Mouse (Mus musculus): ENCODE results near the gene Mcf2. TPM values are rescaled to one million over a fixed set of nuclear protein-coding genes. Genes with fewer than 3 reads are reported as not detected.

The Mcf2 gene
- polyA plus RNA-seq (2014; fragmentation: Nextera tagmentation; extraction: Ambion mirVana) = 2.7 and 3.6 TPM in 2 replicates

DNA sequence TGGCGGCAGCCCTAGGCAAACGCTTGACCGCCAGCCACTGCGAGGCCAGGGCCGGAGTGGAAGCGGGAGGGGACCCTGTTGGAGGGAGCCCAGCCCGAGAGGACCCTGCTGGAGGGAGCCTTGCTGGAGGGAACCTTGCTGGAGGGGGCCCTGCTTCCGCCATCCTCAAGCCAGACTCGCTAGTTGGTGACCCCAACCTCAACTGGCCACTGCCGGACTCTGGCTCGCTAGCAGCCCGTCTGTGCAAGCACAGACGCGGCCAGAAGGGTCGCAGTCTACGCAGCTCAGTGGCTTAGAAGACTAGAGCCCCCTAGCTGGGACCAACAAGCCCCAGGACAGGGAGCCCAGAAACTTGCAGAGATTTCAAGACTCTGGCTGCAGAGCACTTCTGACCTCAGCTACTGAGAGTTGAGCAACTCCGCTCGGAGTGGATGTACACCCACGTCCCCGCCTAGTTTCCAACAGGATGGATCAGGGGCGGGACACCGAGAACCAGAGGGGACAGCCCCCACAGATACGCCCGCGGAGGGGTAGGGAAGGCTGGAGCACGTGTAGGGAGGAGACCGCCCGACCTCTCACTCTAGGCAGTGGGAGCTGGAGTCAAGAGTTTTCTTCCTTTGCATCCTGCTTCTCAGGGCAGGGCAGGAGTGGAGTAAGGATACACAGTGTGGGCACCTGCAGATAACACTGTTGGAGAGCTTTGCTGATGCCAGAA lies at the start of gene Mcf2:
Gene Mcf2, minus strand, starts transcription at position 346 of the 715 bp plus-strand sequence.
- H3K4me3 ChIP-seq (ENCODE audit: low read depth, low read length) = peak within 1 kb of the TSS; percentile 34
- no peaks in the 10 kb centered on the region for H3K36me3 ChIP-seq (ENCODE audit: control insufficient read depth, insufficient read depth, low read length)
- H3K9me3 ChIP-seq (ENCODE audit: control insufficient read depth, low read length) = no peaks in the 10 kb centered on the region
- WGBS = 19% methylated on average over 28 of the region's 28 CpGs
- peak; percentile 84 for ATAC-seq (ENCODE audit: low read depth)
- H3K9ac ChIP-seq (replicated peaks; ENCODE audit: low read depth, low read length) = no peak within 1 kb of the TSS
- peak within 1 kb of the TSS; percentile 74 for H3K4me2 ChIP-seq (ENCODE audit: low read depth, low read length)
- H3K27ac ChIP-seq (ENCODE audit: low read depth, low read length) = no peak within 1 kb of the TSS
- no peaks in the 10 kb centered on the region for H3K27me3 ChIP-seq (ENCODE audit: control insufficient read depth, insufficient read depth, low read length)
- H3K4me1 ChIP-seq (ENCODE audit: control insufficient read depth, insufficient read depth, low read length) = no peaks in the 10 kb centered on the region

DNA sequence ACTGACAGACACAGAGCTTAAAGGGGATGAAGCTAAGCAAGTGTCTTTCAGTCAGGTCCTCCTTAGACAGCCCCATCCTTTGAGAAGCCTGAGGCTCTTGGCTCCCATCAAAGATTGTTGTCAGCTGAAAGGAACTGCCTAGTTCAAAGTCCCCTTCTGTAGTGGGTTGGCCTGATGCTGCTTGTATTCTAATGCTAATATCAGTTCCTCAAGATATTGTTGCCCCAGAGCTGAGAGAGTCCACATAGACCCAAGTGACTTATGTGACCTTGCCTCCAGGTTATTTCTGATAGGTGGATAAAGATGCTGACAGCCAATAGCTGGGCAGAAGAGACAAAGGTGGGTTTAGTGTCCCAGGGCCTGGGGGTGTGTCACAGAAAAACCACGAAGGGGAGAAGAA lies 8.8 kb upstream of the Mcf2 start:
- Histone ChIP-seq H3K9ac (replicated peaks; ENCODE audit: low read depth, low read length) (no peak overlapping the region), H3K27ac (ENCODE audit: low read depth, low read length) (no peak overlapping the region), H3K4me1 (ENCODE audit: control insufficient read depth, insufficient read depth, low read length) (no peaks in the 10 kb centered on the region), H3K9me3 (ENCODE audit: control insufficient read depth, low read length) (no peaks in the 10 kb centered on the region), H3K4me2 (ENCODE audit: low read depth, low read length) (no peak overlapping the region), H3K4me3 (ENCODE audit: low read depth, low read length) (no peak overlapping the region), H3K27me3 (ENCODE audit: control insufficient read depth, insufficient read depth, low read length) (no peaks in the 10 kb centered on the region), H3K36me3 (ENCODE audit: control insufficient read depth, insufficient read depth, low read length) (no peaks in the 10 kb centered on the region)
- 29% methylated on average over 1 of the region's 1 CpGs for WGBS
- ATAC-seq (ENCODE audit: low read depth) = no peak

DNA sequence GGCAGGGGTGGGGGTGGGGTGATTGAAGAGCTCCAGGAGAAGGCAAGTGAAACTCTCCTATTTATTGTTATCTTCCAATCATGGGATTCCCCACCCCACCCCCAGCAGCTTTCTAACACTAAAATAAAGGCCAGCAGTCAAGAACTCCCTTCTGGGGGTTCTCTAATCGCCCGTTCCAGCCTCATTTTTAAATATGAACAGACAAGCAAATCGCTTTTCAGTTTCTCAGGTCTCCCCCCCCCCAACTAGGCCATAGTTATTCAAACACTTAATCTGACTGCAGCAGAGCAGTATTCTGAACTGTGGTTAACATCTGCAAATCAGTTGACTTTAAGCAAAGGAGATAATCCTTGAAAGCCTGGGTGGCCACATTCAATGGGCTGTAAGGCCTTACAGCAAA lies 3.7 kb upstream of the Mcf2 start:
- no peak overlapping the region for H3K4me2 ChIP-seq (ENCODE audit: low read depth, low read length)
- no peak overlapping the region for H3K9ac ChIP-seq (replicated peaks; ENCODE audit: low read depth, low read length)
- no peaks in the 10 kb centered on the region for H3K36me3 ChIP-seq (ENCODE audit: control insufficient read depth, insufficient read depth, low read length)
- WGBS = 65% methylated on average over 3 of the region's 3 CpGs
- no peaks in the 10 kb centered on the region for H3K4me1 ChIP-seq (ENCODE audit: control insufficient read depth, insufficient read depth, low read length)
- no peak overlapping the region for H3K27ac ChIP-seq (ENCODE audit: low read depth, low read length)
- H3K9me3 ChIP-seq (ENCODE audit: control insufficient read depth, low read length) = no peaks in the 10 kb centered on the region
- no peak for ATAC-seq (ENCODE audit: low read depth)
- H3K27me3 ChIP-seq (ENCODE audit: control insufficient read depth, insufficient read depth, low read length) = no peaks in the 10 kb centered on the region
- H3K4me3 ChIP-seq (ENCODE audit: low read depth, low read length) = no peak overlapping the region

GRCm38 (mm10) chrX:60178025-60178743 lies 705 bp downstream of the Mcf2 start:
- Histone ChIP-seq H3K4me3 (ENCODE audit: low read depth, low read length) (peak overlapping the region; percentile 34), H3K36me3 (ENCODE audit: control insufficient read depth, insufficient read depth, low read length) (no peaks in the 10 kb centered on the region), H3K4me2 (ENCODE audit: low read depth, low read length) (peak overlapping the region; percentile 74), H3K4me1 (ENCODE audit: control insufficient read depth, insufficient read depth, low read length) (no peaks in the 10 kb centered on the region), H3K27me3 (ENCODE audit: control insufficient read depth, insufficient read depth, low read length) (no peaks in the 10 kb centered on the region), H3K9ac (replicated peaks; ENCODE audit: low read depth, low read length) (no peak overlapping the region), H3K27ac (ENCODE audit: low read depth, low read length) (no peak overlapping the region), H3K9me3 (ENCODE audit: control insufficient read depth, low read length) (no peaks in the 10 kb centered on the region)
- peak; percentile 69 for ATAC-seq (ENCODE audit: low read depth)
- 13% methylated on average over 19 of the region's 19 CpGs for WGBS

DNA sequence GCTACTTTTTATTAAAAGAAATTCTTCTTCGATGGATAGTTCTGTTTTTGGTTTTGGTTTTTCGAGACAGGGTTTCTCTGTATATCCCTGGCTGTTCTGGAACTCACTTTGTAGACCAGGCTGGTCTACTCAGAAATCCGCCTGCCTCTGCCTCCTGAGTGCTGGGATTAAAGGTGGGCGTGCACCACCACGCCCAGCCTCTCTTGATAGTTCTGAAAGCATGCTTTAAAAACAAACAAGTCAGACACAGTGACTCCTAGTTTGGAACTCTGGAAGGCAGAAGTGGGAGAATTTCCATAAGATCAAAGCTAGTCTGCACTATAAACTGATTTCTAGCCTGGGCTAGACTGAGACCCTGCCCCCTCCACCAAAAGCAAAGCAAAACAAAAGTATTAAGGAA lies 8.8 kb downstream of the Mcf2 start:
- 95% methylated on average over 5 of the region's 5 CpGs for WGBS

DNA sequence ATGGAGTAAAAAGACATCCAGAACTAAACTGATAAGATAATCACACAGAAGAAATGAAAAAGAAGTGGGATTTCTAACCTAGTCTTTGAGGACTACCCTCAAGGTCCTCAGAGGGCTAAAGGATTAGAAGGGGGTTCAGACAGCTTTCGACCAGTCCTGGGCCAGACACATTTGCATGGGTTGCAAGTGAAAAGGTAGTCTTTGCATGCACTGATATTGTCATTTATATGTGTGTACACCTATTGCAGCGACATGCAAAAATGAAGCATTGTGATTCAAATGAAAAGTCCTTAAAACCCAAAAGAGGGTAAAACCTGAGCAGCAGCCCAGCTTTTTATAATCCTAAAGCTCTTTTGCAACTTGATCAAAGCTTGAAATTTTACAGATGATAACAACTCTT lies 9.4 kb downstream of the Mcf2 start:
- no peak overlapping the region for H3K4me3 ChIP-seq (ENCODE audit: low read depth, low read length)
- 74% methylated on average over 2 of the region's 2 CpGs for WGBS
- H3K9ac ChIP-seq (replicated peaks; ENCODE audit: low read depth, low read length) = no peak overlapping the region
- H3K4me2 ChIP-seq (ENCODE audit: low read depth, low read length) = no peak overlapping the region
- H3K36me3 ChIP-seq (ENCODE audit: control insufficient read depth, insufficient read depth, low read length) = no peaks in the 10 kb centered on the region
- H3K27ac ChIP-seq (ENCODE audit: low read depth, low read length) = no peak overlapping the region
- H3K27me3 ChIP-seq (ENCODE audit: control insufficient read depth, insufficient read depth, low read length) = no peaks in the 10 kb centered on the region
- H3K4me1 ChIP-seq (ENCODE audit: control insufficient read depth, insufficient read depth, low read length) = no peaks in the 10 kb centered on the region
- H3K9me3 ChIP-seq (ENCODE audit: control insufficient read depth, low read length) = no peaks in the 10 kb centered on the region
- no peak for ATAC-seq (ENCODE audit: low read depth)

More for the DNA sequence above, 8.8 kb downstream of the Mcf2 start:
- H3K27me3 ChIP-seq (ENCODE audit: control insufficient read depth, insufficient read depth, low read length) = no peaks in the 10 kb centered on the region
- H3K9ac ChIP-seq (replicated peaks; ENCODE audit: low read depth, low read length) = no peak overlapping the region
- H3K9me3 ChIP-seq (ENCODE audit: control insufficient read depth, low read length) = no peaks in the 10 kb centered on the region
- no peak overlapping the region for H3K27ac ChIP-seq (ENCODE audit: low read depth, low read length)
- ATAC-seq (ENCODE audit: low read depth) = no peak
- H3K4me3 ChIP-seq (ENCODE audit: low read depth, low read length) = no peak overlapping the region
- no peak overlapping the region for H3K4me2 ChIP-seq (ENCODE audit: low read depth, low read length)
- H3K36me3 ChIP-seq (ENCODE audit: control insufficient read depth, insufficient read depth, low read length) = no peaks in the 10 kb centered on the region
- H3K4me1 ChIP-seq (ENCODE audit: control insufficient read depth, insufficient read depth, low read length) = no peaks in the 10 kb centered on the region

DNA sequence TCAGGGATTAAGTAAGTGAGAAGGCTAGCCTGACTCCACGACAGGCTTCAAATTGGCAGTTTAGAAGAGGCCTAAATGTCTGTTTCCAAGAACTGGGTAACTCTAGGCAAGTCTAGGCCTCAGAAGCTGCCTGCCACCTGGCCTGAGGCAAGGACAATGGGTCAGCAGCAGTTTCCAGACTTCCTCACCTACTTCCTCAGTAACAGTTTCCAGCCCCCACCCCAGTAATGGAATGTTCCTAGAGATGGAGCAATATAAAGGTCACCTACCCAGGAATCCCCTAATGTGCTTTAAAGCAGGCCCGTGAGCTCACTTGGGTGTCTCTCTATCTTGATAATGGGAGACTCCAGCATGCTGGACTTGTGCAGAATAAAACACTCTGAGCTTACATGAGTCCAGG lies 10.1 kb downstream of the Mcf2 start:
- Histone ChIP-seq H3K4me1 (ENCODE audit: control insufficient read depth, insufficient read depth, low read length) (no peaks in the 10 kb centered on the region), H3K36me3 (ENCODE audit: control insufficient read depth, insufficient read depth, low read length) (no peaks in the 10 kb centered on the region), H3K27me3 (ENCODE audit: control insufficient read depth, insufficient read depth, low read length) (no peaks in the 10 kb centered on the region), H3K4me3 (ENCODE audit: low read depth, low read length) (no peak overlapping the region), H3K9me3 (ENCODE audit: control insufficient read depth, low read length) (no peaks in the 10 kb centered on the region), H3K4me2 (ENCODE audit: low read depth, low read length) (no peak overlapping the region), H3K27ac (ENCODE audit: low read depth, low read length) (no peak overlapping the region), H3K9ac (replicated peaks; ENCODE audit: low read depth, low read length) (no peak overlapping the region)
- ATAC-seq (ENCODE audit: low read depth) = no peak
- WGBS = 75% methylated on average over 2 of the region's 2 CpGs

GRCm38 (mm10) chrX:60147268-60147974 lies 31.5 kb downstream of the Mcf2 start:
- Histone ChIP-seq H3K4me3 (ENCODE audit: low read depth, low read length) (peak overlapping the region; percentile 29), H3K9ac (replicated peaks; ENCODE audit: low read depth, low read length) (0 out of 2 replicates have a peak overlapping the region, but pooled peaks have one; percentile 44), H3K36me3 (ENCODE audit: control insufficient read depth, insufficient read depth, low read length) (no peaks in the 10 kb centered on the region), H3K4me1 (ENCODE audit: control insufficient read depth, insufficient read depth, low read length) (no peaks in the 10 kb centered on the region), H3K27me3 (ENCODE audit: control insufficient read depth, insufficient read depth, low read length) (no peaks in the 10 kb centered on the region), H3K9me3 (ENCODE audit: control insufficient read depth, low read length) (no peaks in the 10 kb centered on the region), H3K27ac (ENCODE audit: low read depth, low read length) (no peak overlapping the region), H3K4me2 (ENCODE audit: low read depth, low read length) (peak overlapping the region; percentile 35; the same call in 1 of the 2 replicates)
- 18% methylated on average over 13 of the region's 13 CpGs for WGBS
- ATAC-seq (ENCODE audit: low read depth) = peak; percentile 79

DNA sequence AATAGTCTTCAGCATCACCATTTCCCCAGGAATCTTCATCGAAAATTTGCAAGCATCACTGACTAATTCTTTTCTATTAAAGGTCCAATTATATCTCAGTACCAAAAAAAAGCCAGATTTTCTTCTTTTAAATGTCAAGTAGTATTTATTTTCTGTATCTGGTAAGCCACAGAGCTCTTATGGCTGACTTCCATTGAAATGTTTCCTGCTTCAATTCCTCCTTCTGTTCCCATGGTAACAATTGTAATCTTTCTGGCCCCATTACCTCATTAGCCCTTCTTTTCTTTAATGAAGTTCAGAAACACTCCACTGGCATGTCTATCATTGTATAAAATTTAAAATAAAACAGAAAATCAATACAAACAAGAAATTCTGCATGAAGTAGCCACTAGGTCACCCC lies 103.5 kb downstream of the Mcf2 start:
- H3K4me3 ChIP-seq (ENCODE audit: low read depth, low read length) = no peak overlapping the region
- no peak overlapping the region for H3K9ac ChIP-seq (replicated peaks; ENCODE audit: low read depth, low read length)
- no peaks in the 10 kb centered on the region for H3K4me1 ChIP-seq (ENCODE audit: control insufficient read depth, insufficient read depth, low read length)
- no peaks in the 10 kb centered on the region for H3K36me3 ChIP-seq (ENCODE audit: control insufficient read depth, insufficient read depth, low read length)
- H3K27ac ChIP-seq (ENCODE audit: low read depth, low read length) = no peak overlapping the region
- 58% methylated on average over 1 of the region's 1 CpGs for WGBS
- H3K9me3 ChIP-seq (ENCODE audit: control insufficient read depth, low read length) = no peaks in the 10 kb centered on the region
- H3K27me3 ChIP-seq (ENCODE audit: control insufficient read depth, insufficient read depth, low read length) = no peaks in the 10 kb centered on the region
- ATAC-seq (ENCODE audit: low read depth) = no peak
- H3K4me2 ChIP-seq (ENCODE audit: low read depth, low read length) = no peak overlapping the region
